Mouse (Mus musculus) thymus, adult 2 months (tissue): ENCODE results near the gene Isg20l2.

Source experiments
- CTCF ChIP-seq: fragments of 200-500 bp; IDR thresholded peaks from 2 replicates; pipeline ENCODE4 v1.5.1; 2012; ENCODE audit warnings: mild to moderate bottlenecking, control low read depth, low read length, moderate library complexity, borderline replicate concordance; ENCODE audit not compliant: control insufficient read depth, poor library complexity, insufficient read depth; ENCODE audit errors: extremely low read depth
- POLR2A ChIP-seq: fragments of 200-500 bp; IDR thresholded peaks from 2 replicates; pipeline ENCODE4 v1.6.1; 2012; ENCODE audit warnings: mild to moderate bottlenecking, low read length, control low read depth, moderate library complexity; ENCODE audit not compliant: control insufficient read depth, poor library complexity, insufficient read depth; ENCODE audit errors: extremely low read depth

DNA sequence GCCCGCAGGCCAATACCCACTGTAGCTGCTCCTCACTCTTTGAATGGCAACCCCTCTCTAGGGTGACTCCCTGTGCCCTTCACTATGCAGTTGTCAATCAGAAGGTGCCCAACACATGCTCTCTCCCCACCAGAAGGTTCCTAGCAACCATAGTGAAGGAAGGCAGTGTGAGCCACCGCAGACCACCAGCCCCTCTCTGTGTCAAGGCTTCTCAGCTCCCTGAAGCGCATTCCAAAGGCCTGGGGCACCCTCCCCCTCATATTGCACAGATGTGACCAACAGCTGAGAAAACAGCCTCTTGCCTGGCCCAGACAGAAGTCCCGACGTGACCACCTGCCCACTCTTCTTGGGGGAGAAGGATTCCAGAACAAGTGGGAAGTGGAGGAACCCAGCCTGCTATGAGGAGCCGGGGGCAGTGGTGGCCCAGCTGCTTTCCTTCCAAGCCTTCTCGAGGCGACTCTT lies 42.1 kb downstream of the Isg20l2 start:
- TF ChIP-seq CTCF = no peak
- TF ChIP-seq POLR2A = no peak
